Mouse (Mus musculus): ENCODE measurements around the gene Lmf1.

The Lmf1 gene

GRCm38 (mm10) chr17:25642032-25642431 is 63.1 kb downstream of the Lmf1 start:
- peak; percentile 73 for DNase-seq (ENCODE audit: low read depth)

DNA sequence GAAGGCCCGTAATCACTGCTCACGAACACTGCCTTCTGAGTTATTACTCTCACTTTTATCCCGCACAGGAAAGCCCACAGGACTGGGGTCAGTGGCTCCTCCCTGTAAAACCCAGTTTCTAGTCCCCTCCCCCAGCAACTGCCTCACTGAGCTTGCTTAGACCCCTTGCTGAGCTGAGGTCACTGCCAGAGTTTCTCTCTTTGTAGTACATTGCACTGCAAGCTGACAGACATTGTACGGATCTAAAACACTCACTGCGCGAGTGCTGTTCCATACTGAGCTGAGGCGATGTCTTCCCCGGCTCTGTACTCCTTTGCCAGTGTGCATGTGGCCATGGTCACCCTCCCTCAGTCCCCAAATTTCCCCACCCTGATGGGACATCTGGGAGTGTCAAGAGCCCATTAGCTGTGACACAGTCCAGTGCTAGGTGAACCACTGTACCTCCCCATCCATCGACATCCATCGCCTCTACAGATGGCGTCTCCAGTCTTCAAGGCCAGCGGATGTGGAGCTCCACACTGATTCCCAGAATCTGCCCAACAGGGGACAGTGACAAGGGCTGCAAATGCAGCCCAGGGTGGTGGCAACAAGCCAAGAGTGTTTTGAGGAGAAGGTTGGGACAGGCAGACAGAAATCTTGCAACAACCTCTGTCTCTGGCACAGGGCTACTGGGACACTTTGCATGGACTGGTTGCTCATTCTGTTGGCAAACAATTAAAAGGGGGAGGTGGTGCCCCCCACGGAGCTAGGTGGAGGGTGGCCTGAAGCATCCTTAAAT is 64.8 kb downstream of the Lmf1 start:
- no peak for DNase-seq (ENCODE audit: low read depth)

DNA sequence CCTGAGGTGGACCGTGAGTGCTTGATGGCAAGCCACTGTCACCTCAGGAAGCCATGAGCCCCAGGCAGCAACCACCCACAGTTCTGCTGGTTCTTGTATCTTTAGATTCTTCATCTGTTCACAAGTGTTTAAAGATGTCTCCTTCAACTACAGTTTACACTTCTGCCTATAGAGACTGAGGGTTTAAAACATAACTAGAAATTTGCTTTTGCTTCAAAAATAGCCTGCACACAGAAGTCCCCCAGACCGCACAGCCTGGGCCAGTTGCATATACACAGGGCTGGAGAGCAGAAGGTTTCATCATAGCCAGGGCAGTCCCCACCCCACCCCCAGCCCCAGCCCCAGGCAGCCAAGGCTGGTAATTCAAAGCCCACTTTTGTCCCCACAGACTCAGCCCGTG is 65.9 kb downstream of the Lmf1 start:
- DNase-seq (ENCODE audit: low read depth): no peak

- DNase-seq (ENCODE audit: low read depth): no peak
Observed at GRCm38 (mm10) chr17:25645661-25646060, 66.8 kb downstream of the Lmf1 start.

DNA sequence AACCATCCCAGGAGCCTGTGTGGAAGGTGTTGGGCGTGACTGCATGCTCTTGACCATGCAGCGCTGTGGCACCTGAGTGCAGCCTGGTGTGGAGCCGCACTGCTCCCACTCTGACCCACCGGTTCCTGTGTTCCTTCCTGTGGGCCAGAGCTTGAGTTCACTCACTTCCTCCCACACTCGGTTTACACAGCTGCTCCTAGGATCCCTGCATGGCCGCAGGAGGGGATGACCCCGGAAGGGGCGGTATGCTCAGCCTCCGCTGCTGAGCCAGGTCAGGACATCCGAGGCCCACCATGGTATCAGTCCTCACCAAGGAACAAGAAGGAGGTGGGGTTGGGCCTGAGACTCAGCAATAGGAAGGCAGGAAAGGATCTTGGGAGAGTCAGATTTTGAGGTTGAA is 69.0 kb downstream of the Lmf1 start:
- DNase-seq (ENCODE audit: low read depth): no peak

DNA sequence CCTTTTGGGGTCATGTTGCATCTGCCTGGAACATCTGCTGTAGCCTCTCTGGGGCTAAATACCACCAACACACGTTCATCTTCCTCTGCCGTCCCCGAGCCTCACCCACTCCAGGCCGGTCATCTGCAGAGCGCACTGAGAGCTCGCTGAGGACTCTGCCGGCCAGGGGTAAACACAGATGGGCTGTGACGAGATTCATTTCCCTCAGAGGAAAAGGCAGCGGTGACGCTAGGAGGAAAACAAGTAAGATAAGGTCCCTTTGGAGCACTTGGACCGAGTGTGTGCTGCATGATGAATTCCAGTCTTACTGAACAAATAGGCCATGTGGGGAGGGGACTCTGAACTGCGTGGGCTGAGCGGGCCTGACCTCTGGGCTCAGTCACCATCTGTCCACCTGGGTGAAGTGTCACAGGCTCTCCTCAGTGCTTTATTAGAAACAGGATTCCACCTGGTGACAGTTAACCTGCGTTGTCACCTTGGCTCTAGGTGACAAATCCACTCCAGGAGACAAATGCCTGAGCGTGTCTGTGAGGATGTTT is 69.9 kb downstream of the Lmf1 start:
- no peak for DNase-seq (ENCODE audit: low read depth)

DNA sequence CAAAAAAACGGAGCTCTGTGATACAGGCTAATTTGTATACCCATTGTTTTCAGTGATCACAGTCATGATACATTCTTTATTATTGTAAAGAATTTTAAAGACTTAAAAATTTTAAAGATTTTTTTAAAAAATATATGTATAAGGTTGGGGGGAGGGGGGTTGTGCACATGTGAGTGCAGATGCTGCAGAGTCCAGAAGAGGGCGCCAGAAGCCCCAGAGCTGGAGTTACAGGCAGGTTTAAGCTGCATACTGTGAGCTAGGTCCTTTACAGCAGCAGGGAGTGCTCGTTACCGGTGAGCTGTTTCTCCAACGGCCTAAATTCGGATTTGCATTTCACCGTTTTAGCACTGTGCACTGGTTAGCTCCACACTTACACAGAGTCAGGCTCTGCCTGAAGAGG is 71.8 kb downstream of the Lmf1 start:
- no peak for DNase-seq (ENCODE audit: low read depth)

DNA sequence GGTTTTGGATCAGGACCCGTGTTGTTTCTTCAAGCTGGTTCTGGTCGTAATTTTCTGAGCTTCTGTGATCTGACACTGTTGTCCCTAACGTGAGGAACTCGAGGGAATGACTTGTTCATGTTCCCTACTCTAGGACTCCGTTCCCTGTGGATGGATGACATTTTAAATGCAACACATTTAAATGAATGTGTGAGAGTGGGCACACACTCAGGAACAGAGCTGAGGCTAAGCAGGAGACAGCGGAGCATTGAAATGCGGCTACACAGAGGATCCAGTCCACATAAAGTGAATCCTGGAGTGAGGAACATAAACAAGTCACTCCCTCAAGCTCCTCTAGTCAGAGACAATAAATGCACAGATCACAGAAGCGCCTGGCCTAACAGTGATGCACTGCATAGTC is 73.4 kb downstream of the Lmf1 start:
- no peak for DNase-seq (ENCODE audit: low read depth)

- DNase-seq (ENCODE audit: low read depth): no peak
Observed at GRCm38 (mm10) chr17:25656142-25656825, 77.4 kb downstream of the Lmf1 start.

GRCm38 (mm10) chr17:25656826-25657189 is 77.9 kb downstream of the Lmf1 start:
- no peak for DNase-seq (ENCODE audit: low read depth)

DNA sequence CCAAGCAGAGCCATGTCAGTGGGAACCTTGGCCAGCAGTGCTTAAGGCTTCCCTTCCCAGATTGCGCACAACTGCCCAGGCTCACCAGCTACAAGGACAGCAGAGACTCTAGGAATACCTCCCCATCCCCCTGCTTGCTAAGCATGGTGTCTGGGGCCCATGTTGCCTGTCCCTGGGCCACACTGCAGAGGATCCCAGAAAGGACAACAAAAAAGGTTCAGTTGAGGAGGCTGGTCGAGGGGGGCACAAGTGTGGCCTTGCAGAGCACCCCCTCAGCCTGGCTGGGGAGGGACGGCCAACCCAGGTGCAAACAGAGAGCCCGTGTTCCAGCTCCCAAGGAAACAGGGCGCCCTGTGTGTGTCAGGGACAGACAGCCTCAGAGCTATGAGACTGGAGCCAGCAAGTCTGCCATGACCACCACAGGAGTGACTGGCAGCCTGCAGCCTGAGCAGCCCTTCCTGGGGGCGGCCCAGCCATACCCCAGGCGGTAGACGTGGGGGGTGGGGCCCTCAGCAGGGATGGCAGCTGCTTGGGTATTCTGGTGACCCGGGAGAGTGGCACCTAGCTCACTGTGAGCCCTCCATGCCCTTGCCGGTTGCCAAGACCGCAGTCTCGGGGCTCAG is 84.4 kb downstream of the Lmf1 start:
- DNase-seq (ENCODE audit: low read depth): no peak

GRCm38 (mm10) chr17:25665485-25665884 is 86.6 kb downstream of the Lmf1 start:
- no peak for DNase-seq (ENCODE audit: low read depth)

DNA sequence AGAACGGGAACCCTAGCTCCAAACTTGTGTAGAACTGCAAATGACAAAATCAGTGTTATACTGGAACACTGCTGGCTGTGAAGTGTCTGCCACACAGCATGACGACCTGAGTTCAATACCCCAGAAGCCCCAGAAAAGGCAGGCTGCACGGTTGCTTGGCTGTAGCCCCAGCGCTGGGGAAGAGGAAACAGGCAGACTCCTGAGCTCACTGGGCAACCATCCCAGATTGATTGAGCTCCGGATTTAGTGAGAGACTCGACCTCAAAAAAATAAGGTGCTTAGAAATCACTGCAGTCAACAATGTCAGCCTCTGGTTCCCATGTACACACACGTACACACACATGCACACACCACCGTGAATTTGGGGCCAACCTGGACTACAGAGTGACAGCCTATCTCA is 87.0 kb downstream of the Lmf1 start:
- DNase-seq (ENCODE audit: low read depth): no peak

GRCm38 (mm10) chr17:25668481-25669055 is 89.7 kb downstream of the Lmf1 start:
- no peak for DNase-seq (ENCODE audit: low read depth)

DNA sequence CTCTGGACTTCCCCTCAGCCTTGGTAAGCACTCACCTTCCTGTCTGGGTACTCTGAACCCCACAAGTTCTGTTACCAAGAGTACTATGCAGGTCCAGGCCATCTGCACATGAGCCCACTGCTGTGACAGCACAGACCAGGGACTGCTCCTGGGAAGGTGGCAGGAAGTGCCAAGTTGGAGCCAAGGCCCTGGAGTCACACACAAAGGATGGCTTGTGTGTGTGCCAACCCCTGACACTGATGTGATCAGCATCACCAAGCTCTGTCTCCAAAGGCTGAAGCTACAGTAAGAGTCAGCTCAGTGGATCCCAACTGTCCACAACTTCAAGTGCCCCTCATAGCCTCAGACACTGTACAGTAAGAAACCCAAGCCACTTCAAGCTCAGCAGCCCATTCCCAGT is 94.1 kb downstream of the Lmf1 start:
- no peak for DNase-seq (ENCODE audit: low read depth)

DNA sequence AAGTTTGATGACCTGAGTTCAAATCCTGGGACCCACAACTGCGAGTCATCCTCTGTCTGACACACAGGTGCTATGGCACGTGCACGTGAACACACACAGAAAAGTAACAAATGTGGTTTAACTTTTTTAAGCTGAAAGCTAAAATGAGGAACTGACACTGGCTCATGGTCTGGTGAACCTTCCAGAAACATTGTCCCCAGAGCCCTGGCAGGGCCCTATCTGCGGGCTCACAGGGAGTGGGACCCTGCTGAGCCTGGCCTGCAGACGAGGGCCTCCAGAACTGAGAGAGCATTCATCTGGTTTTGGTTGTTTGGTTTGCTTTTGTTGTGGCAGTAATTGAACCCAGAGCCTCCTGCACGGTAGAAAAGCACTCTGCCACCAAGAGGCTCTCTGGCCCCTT is 99.1 kb downstream of the Lmf1 start:
- no peak for DNase-seq (ENCODE audit: low read depth)

GRCm38 (mm10) chr17:25679818-25680217 is 100.9 kb downstream of the Lmf1 start:
- DNase-seq (ENCODE audit: low read depth): no peak

DNA sequence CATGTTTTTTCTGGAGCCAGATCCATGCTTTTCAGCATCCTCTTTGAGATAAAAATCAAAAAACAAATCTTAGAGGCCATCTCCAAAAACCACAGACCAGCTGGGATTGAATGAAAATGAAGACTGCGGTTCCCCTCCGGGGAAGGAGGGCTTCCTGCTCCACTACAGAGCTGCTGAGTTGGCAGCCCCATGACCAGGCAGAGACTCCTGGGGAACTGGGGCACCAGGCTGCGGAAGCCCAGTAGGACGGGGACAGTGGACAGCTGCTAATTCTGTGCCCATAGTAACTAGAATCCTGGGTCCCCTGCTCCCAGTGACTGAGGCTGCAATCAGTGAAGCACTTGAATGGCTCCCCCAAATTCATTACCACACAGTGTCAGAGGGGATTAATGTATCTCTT is 102.8 kb downstream of the Lmf1 start:
- no peak for DNase-seq (ENCODE audit: low read depth)

- DNase-seq (ENCODE audit: low read depth): no peak
Observed at GRCm38 (mm10) chr17:25686323-25686722, 107.4 kb downstream of the Lmf1 start.

GRCm38 (mm10) chr17:25688922-25689321 is 110.0 kb downstream of the Lmf1 start:
- DNase-seq (ENCODE audit: low read depth): no peak

- DNase-seq (ENCODE audit: low read depth): no peak
Observed at GRCm38 (mm10) chr17:25696263-25696662, 117.4 kb downstream of the Lmf1 start.

GRCm38 (mm10) chr17:25698446-25698845 is 119.6 kb downstream of the Lmf1 start:
- peak; percentile 19 for DNase-seq (ENCODE audit: low read depth)

Data from fibroblast of lung, adult 2 months (primary cell).